Mouse (Mus musculus) kidney, adult 2 months (tissue): ENCODE results near the gene Bahd1.

ENCODE experiments used
- CTCF ChIP-seq: fragments of 200-500 bp; conservative IDR thresholded peaks from 2 replicates; pipeline ENCODE4 v1.5.1; 2011; ENCODE audit warnings: low read depth, mild to moderate bottlenecking, control low read depth, low read length, moderate library complexity, mixed read lengths; ENCODE audit not compliant: insufficient read depth, insufficient read length
- POLR2A ChIP-seq: fragments of 200-500 bp; IDR thresholded peaks from one replicate; pipeline ENCODE4 v1.6.1; 2011; ENCODE audit warnings: low read depth, low read length, control low read depth

DNA sequence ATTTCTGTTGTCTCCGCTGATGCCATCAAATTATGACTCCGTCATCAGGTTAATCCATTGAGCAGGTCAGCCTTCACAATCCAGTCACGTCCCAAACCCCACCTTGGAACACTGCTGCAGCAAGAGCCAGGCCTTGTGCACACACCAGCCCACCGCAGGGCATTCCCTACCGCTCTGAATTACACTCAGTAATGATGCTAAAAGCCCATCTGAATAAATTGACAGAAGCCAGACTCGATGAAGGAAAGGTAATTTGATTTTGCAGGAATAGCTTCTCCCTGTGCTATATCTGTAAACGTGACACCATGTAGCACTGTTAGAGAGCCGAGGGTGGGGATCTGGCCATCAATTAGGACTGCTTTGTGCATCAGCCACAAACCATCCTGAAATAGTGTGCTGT lies 24.9 kb upstream of the Bahd1 start:
- TF ChIP-seq POLR2A: no peak
- no peak for TF ChIP-seq CTCF
